Mouse (Mus musculus) heart, postnatal 14 days (tissue): ENCODE measurements around the gene Magi2. TPM values are rescaled to one million over a fixed set of nuclear protein-coding genes. Genes with fewer than 3 reads are reported as not detected.
A peak's percentile ranks its signal among the peaks of the same experiment; 100 is the strongest.

Source experiments
- DNase-seq, 2 experiments: peaks; one replicate each; pipeline ENCODE4 v3.0.0; 2021 to 2022
- intact Hi-C: fragments of 180-260 bp; cut with DNase I; formaldehyde crosslinking; loops from one replicate; pipeline ENCODE4 v1.15.1; 2025
- total RNA-seq, 2 experiments: library from RNA; stranded (reverse); gene quantifications; 2 replicates each; pipeline ENCODE4 v1.2.3; 2021

Magi2 gene
- total RNA-seq, 2 experiments from 2014 or later = 3.5 to 5.9 TPM

- no peak for DNase-seq
- intact Hi-C loops = no loop called here
Measured at GRCm38 (mm10) chr5:20303056-20303965, 1076.5 kb downstream of the Magi2 start.

- no peak for DNase-seq
- intact Hi-C loops = no loop called here
Measured at GRCm38 (mm10) chr5:20320970-20321369, 1094.1 kb downstream of the Magi2 start.

GRCm38 (mm10) chr5:20325290-20325689 is 1098.5 kb downstream of the Magi2 start:
- intact Hi-C loops = no loop called here

GRCm38 (mm10) chr5:20328901-20329300 is 1102.1 kb downstream of the Magi2 start:
- intact Hi-C loops = no loop called here
- DNase-seq = no peak

More at GRCm38 (mm10) chr5:20325290-20325689, 1098.5 kb downstream of the Magi2 start:
- no peak for DNase-seq

GRCm38 (mm10) chr5:20330025-20330424 is 1103.2 kb downstream of the Magi2 start:
- no peak for DNase-seq
- intact Hi-C loops = no loop called here

GRCm38 (mm10) chr5:20332574-20332973 is 1105.7 kb downstream of the Magi2 start:
- intact Hi-C loops = no loop called here
- no peak for DNase-seq

- DNase-seq = no peak
- intact Hi-C loops = no loop called here
Measured at GRCm38 (mm10) chr5:20334549-20334948, 1107.7 kb downstream of the Magi2 start.

- intact Hi-C loops = no loop called here
Measured at GRCm38 (mm10) chr5:20352941-20353340, 1126.1 kb downstream of the Magi2 start.

GRCm38 (mm10) chr5:20358437-20358836 is 1131.6 kb downstream of the Magi2 start:
- DNase-seq = no peak
- intact Hi-C loops = no loop called here

More at GRCm38 (mm10) chr5:20352941-20353340, 1126.1 kb downstream of the Magi2 start:
- DNase-seq = no peak

GRCm38 (mm10) chr5:20359021-20359420 is 1132.2 kb downstream of the Magi2 start:
- intact Hi-C loops = no loop called here
- DNase-seq = no peak

GRCm38 (mm10) chr5:20362154-20362553 is 1135.3 kb downstream of the Magi2 start:
- no peak for DNase-seq
- intact Hi-C loops = no loop called here

- no peak for DNase-seq
- intact Hi-C loops = no loop called here
Measured at GRCm38 (mm10) chr5:20363216-20363615, 1136.4 kb downstream of the Magi2 start.

- intact Hi-C loops = no loop called here
- no peak for DNase-seq
Measured at GRCm38 (mm10) chr5:20373586-20373985, 1146.8 kb downstream of the Magi2 start.

- intact Hi-C loops = no loop called here
- no peak for DNase-seq
Measured at GRCm38 (mm10) chr5:20378071-20378800, 1151.4 kb downstream of the Magi2 start.

GRCm38 (mm10) chr5:20404533-20404932 is 1177.7 kb downstream of the Magi2 start:
- no peak for DNase-seq
- intact Hi-C loops = no loop called here

GRCm38 (mm10) chr5:20406626-20407025 is 1179.8 kb downstream of the Magi2 start:
- peak; percentile 39 to 56 for DNase-seq
- intact Hi-C loops = no loop called here

GRCm38 (mm10) chr5:20415320-20415719 is 1188.5 kb downstream of the Magi2 start:
- intact Hi-C loops = no loop called here
- DNase-seq = no peak

GRCm38 (mm10) chr5:20417348-20417747 is 1190.5 kb downstream of the Magi2 start:
- intact Hi-C loops = no loop called here
- DNase-seq = no peak

- intact Hi-C loops = no loop called here
- no peak for DNase-seq
Measured at GRCm38 (mm10) chr5:20432148-20432813, 1205.4 kb downstream of the Magi2 start.

GRCm38 (mm10) chr5:20446471-20447174 is 1219.8 kb downstream of the Magi2 start:
- peak in 1 of 2 experiments; percentile 5 for DNase-seq
- intact Hi-C loops = no loop called here
